Mouse (Mus musculus) naive thymus-derived CD4-positive, alpha-beta T cell, adult 2 months (primary cell): ENCODE measurements around the gene Spp2.
A peak's percentile ranks its signal among the peaks of the same experiment; 100 is the strongest.

ENCODE experiments used
- DNase-seq: peaks from one replicate; pipeline ENCODE4 v3.0.0-alpha.2; 2011; ENCODE audit warnings: low read depth

Gene Spp2

GRCm38 (mm10) chr1:88406807-88407198 is at the start of gene Spp2:
Gene Spp2 (plus strand): TSS chr1:88406961.
- no peak for DNase-seq

GRCm38 (mm10) chr1:88357458-88358090 is 49.2 kb upstream of the Spp2 start:
- peak; percentile 59 for DNase-seq

GRCm38 (mm10) chr1:88358102-88358654 is 48.6 kb upstream of the Spp2 start:
- DNase-seq, result no peak

- no peak for DNase-seq
Measured at GRCm38 (mm10) chr1:88361085-88361484, 45.7 kb upstream of the Spp2 start.

- no peak for DNase-seq
Measured at GRCm38 (mm10) chr1:88366881-88367644, 39.7 kb upstream of the Spp2 start.

- DNase-seq, result no peak
Measured at GRCm38 (mm10) chr1:88378446-88378845, 28.3 kb upstream of the Spp2 start.

GRCm38 (mm10) chr1:88391632-88392031 is 15.1 kb upstream of the Spp2 start:
- no peak for DNase-seq

- no peak for DNase-seq
Measured at GRCm38 (mm10) chr1:88393321-88393720, 13.4 kb upstream of the Spp2 start.

GRCm38 (mm10) chr1:88403378-88403777 is 3.4 kb upstream of the Spp2 start:
- DNase-seq, result no peak

GRCm38 (mm10) chr1:88406078-88406806 is 519 bp upstream of the Spp2 start:
- no peak for DNase-seq

- no peak for DNase-seq
Measured at GRCm38 (mm10) chr1:88408340-88408739, 1.6 kb downstream of the Spp2 start.

- DNase-seq, result no peak
Measured at GRCm38 (mm10) chr1:88412013-88412412, 5.3 kb downstream of the Spp2 start.

- DNase-seq, result no peak
Measured at GRCm38 (mm10) chr1:88418943-88419342, 12.2 kb downstream of the Spp2 start.

- DNase-seq, result no peak
Measured at GRCm38 (mm10) chr1:88422045-88422444, 15.3 kb downstream of the Spp2 start.

- no peak for DNase-seq
Measured at GRCm38 (mm10) chr1:88422846-88423395, 16.2 kb downstream of the Spp2 start.

GRCm38 (mm10) chr1:88424602-88425252 is 18.0 kb downstream of the Spp2 start:
- peak; percentile 91 for DNase-seq

- no peak for DNase-seq
Measured at GRCm38 (mm10) chr1:88427987-88428741, 21.4 kb downstream of the Spp2 start.

- DNase-seq, result no peak
Measured at GRCm38 (mm10) chr1:88429413-88429812, 22.7 kb downstream of the Spp2 start.

- no peak for DNase-seq
Measured at GRCm38 (mm10) chr1:88431262-88431661, 24.5 kb downstream of the Spp2 start.

- DNase-seq, result no peak
Measured at GRCm38 (mm10) chr1:88432601-88433000, 25.8 kb downstream of the Spp2 start.
